Mouse (Mus musculus) kidney, embryonic 14.5 days (tissue): ENCODE results near the gene Cpeb1. TPM values are rescaled to one million over a fixed set of nuclear protein-coding genes. Genes with fewer than 3 reads are reported as not detected.

ENCODE experiments used
- ATAC-seq: fragments of 200-750 bp; cut with Nextera tagmentation; 2 replicates; pipeline ENCODE4 v1.8.0; 2017; ENCODE audit warnings: moderate number of reproducible peaks, mild to moderate bottlenecking, moderate TSS enrichment, moderate library complexity; ENCODE audit not compliant: low FRiP score, low TSS enrichment
- H3K27ac ChIP-seq: fragments of 300-500 bp; sonication (generic); 2 replicates; pipeline ENCODE4 v1.5.1; 2014; ENCODE audit warnings: low read depth, mild to moderate bottlenecking, low read length, moderate library complexity, mixed read lengths
- H3K27me3 ChIP-seq: fragments of 300-500 bp; sonication (generic); 2 replicates; pipeline ENCODE4 v1.6.1; 2014; ENCODE audit warnings: mild to moderate bottlenecking, low read length; ENCODE audit not compliant: control insufficient read depth, insufficient read depth
- H3K36me3 ChIP-seq: fragments of 300-500 bp; sonication (generic); 2 replicates; pipeline ENCODE4 v1.6.1; 2014; ENCODE audit warnings: low read length, mixed read lengths; ENCODE audit not compliant: control insufficient read depth, insufficient read depth
- H3K4me1 ChIP-seq: fragments of 300-500 bp; sonication (generic); 2 replicates; pipeline ENCODE4 v1.6.1; 2014; ENCODE audit warnings: low read length, mixed read lengths; ENCODE audit not compliant: control insufficient read depth, insufficient read depth
- H3K4me2 ChIP-seq: fragments of 300-500 bp; sonication (generic); replicated peaks from 2 replicates; pipeline ENCODE4 v1.6.1; 2014; ENCODE audit warnings: low read depth, mild to moderate bottlenecking, low read length
- H3K4me3 ChIP-seq: fragments of 300-500 bp; sonication (generic); 2 replicates; pipeline ENCODE4 v1.5.1; 2014; ENCODE audit warnings: mild to moderate bottlenecking, low read length
- H3K9ac ChIP-seq: fragments of 300-500 bp; sonication (generic); 2 replicates; pipeline ENCODE4 v1.6.1; 2014; ENCODE audit warnings: low read depth, mild to moderate bottlenecking, low read length, moderate library complexity
- H3K9me3 ChIP-seq: fragments of 300-500 bp; sonication (generic); 2 replicates; pipeline ENCODE4 v1.6.1; 2016; ENCODE audit warnings: low read length; ENCODE audit not compliant: control insufficient read depth
- WGBS: fragments of 180-500 bp; shearing (Covaris S2); extraction: QIAGEN DNeasy Blood & Tissue Kit; methylation state at CpG from one replicate; pipeline ENCODE4 v1.1.7; 2014; 5-methylcytosine and 5-hydroxymethylcytosine counted together
- polyA plus RNA-seq: library from polyadenylated mRNA; unstranded; fragments of >200 nt; fragmentation: Nextera tagmentation; extraction: Ambion mirVana; gene quantifications from 2 replicates; pipeline ENCODE4 v1.2.1, GENCODE M21; 2014

Gene Cpeb1
- polyA plus RNA-seq, 1 experiment from 2014 or later = 1.6 TPM

DNA sequence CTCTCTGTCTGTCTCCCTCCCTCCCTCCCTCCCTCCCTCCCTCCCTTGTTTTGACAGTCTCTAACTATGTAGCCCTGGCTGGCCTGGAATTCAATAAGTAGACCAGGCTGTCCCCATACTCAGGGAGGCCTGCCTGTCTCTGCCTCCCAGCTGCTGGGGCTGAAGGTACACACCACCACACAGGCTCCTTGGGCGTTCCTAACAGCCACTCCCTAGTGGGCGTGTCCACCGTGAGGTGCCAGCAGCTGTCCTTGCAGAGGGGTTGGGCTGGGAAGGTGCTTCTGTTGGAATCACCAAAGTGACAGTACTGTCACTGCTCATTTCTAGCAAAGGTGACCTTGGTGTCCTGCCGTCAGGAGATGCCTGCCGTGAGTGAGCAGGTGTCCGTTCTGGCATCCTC lies 128.4 kb downstream of the Cpeb1 start:
- H3K4me3 ChIP-seq = no peak overlapping the region
- no peak overlapping the region for H3K4me2 ChIP-seq
- H3K27ac ChIP-seq = no peak overlapping the region
- H3K9ac ChIP-seq = no peak overlapping the region
- H3K4me1 ChIP-seq = no peaks in the 10 kb centered on the region
- peaks cover 5% of the 10 kb centered on the region; the same call in 1 of the 2 replicates for H3K36me3 ChIP-seq
- ATAC-seq = no peak
- no peaks in the 10 kb centered on the region for H3K9me3 ChIP-seq
- no peaks in the 10 kb centered on the region for H3K27me3 ChIP-seq
- WGBS = 82% methylated on average over 6 of the region's 6 CpGs

DNA sequence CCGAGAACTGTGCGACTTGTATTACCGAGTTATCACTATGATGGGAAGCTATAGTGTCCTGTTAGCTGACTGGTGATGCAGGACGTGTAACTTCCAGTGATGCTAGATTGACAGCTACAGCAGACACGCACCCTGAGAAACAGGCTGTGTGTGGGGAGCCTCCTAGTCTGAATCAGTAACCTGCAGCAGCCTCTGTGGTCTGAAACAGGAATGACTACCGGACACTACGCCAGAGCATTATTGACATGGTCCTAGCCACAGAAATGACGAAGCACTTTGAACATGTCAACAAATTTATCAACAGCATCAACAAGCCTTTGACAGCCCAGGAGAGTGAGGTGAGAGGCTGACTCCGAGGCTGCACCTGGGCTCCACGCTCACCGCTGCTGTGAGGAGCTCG lies 129.2 kb downstream of the Cpeb1 start:
- Histone ChIP-seq H3K27me3 (no peaks in the 10 kb centered on the region), H3K36me3 (0 out of 2 replicates have a peak, but pooled peaks cover 5% of the 10 kb centered on the region), H3K4me1 (no peaks in the 10 kb centered on the region), H3K4me3 (no peak overlapping the region), H3K9ac (no peak overlapping the region), H3K4me2 (no peak overlapping the region), H3K9me3 (no peaks in the 10 kb centered on the region), H3K27ac (no peak overlapping the region)
- ATAC-seq = no peak
- 86% methylated on average over 12 of the region's 12 CpGs for WGBS

DNA sequence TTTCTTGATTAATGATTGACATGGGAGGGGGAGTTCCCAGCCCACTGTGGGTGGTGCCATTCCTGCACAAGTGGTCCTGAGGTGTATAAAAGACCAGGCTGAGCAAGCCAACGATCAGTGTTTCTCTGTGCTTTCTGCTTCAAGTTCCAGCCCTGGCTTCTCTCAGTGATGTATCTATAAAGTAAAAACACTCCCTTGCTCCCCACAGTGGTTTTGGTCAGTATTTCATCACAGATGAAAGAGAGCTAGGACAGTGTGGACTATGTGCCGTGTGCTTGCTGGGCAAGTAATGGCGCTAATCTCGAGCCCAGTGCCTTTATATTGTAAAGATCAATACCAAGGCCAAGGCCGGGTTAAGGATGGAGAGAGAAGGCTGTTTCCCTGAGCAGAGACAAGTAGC lies 133.5 kb downstream of the Cpeb1 start:
- H3K4me1 ChIP-seq = no peaks in the 10 kb centered on the region
- no peak overlapping the region for H3K4me2 ChIP-seq
- peak; percentile 15; the same call in 1 of the 2 replicates for ATAC-seq
- H3K9ac ChIP-seq = no peak overlapping the region
- H3K27me3 ChIP-seq = no peaks in the 10 kb centered on the region
- 82% methylated on average over 5 of the region's 5 CpGs for WGBS
- no peak overlapping the region for H3K4me3 ChIP-seq
- no peak overlapping the region for H3K27ac ChIP-seq
- H3K9me3 ChIP-seq = no peaks in the 10 kb centered on the region
- no peaks in the 10 kb centered on the region for H3K36me3 ChIP-seq

GRCm38 (mm10) chr7:81319749-81320148 lies 135.5 kb downstream of the Cpeb1 start:
- Histone ChIP-seq H3K27ac (no peak overlapping the region), H3K36me3 (no peaks in the 10 kb centered on the region), H3K9me3 (no peaks in the 10 kb centered on the region), H3K9ac (no peak overlapping the region), H3K4me3 (no peak overlapping the region), H3K4me1 (no peaks in the 10 kb centered on the region), H3K4me2 (no peak overlapping the region), H3K27me3 (no peaks in the 10 kb centered on the region)
- WGBS = 53% methylated on average over 6 of the region's 6 CpGs
- ATAC-seq = no peak

- Histone ChIP-seq H3K36me3 (no peaks in the 10 kb centered on the region), H3K27ac (no peak overlapping the region)
- WGBS = 60% methylated on average over 8 of the region's 8 CpGs
Observed at GRCm38 (mm10) chr7:81315583-81315982, 139.7 kb downstream of the Cpeb1 start.

DNA sequence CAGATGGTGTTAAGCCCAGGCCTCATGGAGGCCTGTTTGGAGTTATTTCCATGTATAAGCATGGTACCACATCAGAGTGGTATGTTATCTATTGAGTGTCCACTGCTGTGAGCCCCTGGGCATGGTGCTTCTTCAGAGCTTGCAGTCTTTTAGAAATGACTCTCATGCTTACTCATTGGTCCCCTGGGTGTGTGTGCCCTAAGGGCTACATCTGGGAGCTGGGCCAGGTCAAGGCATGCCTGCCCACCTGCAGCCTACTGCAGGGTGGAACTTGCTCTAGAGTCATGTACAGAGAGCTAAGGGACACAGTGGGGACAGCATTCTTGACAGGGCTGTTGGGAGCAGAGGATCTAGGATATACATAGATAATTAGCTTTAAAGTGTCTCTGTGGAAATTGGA lies 143.7 kb downstream of the Cpeb1 start:
- ATAC-seq = no peak
- Histone ChIP-seq H3K4me3 (no peak overlapping the region), H3K4me1 (no peaks in the 10 kb centered on the region), H3K4me2 (no peak overlapping the region), H3K36me3 (no peaks in the 10 kb centered on the region), H3K27me3 (no peaks in the 10 kb centered on the region), H3K9ac (no peak overlapping the region), H3K9me3 (no peaks in the 10 kb centered on the region), H3K27ac (no peak overlapping the region)

More at GRCm38 (mm10) chr7:81315583-81315982, 139.7 kb downstream of the Cpeb1 start:
- no peak overlapping the region for H3K4me3 ChIP-seq
- H3K4me2 ChIP-seq = no peak overlapping the region
- no peaks in the 10 kb centered on the region for H3K27me3 ChIP-seq
- H3K4me1 ChIP-seq = no peaks in the 10 kb centered on the region
- no peaks in the 10 kb centered on the region for H3K9me3 ChIP-seq
- no peak overlapping the region for H3K9ac ChIP-seq
- no peak for ATAC-seq

DNA sequence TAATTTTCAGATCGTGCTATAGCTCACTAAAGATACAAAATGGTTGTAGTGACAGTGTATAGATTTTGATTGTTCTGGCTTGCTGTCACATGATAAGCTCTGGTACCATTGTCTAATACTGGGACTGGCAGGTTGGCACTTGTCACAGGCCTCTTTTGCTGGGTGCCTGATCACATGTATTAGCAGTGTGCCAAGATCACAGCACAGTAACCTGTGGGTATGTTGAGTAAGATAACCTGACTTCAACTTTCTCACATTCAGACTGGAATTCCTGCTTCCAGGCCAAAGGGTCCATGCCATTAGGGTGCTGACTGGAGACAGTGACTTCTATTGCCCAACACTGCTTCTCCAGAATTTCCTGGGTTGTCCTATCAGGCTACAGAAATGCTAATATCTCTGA lies 144.1 kb downstream of the Cpeb1 start:
- no peak for ATAC-seq
- no peaks in the 10 kb centered on the region for H3K36me3 ChIP-seq
- WGBS = 92% methylated on average over 1 of the region's 1 CpGs
- H3K4me1 ChIP-seq = no peaks in the 10 kb centered on the region
- no peak overlapping the region for H3K27ac ChIP-seq
- H3K27me3 ChIP-seq = no peaks in the 10 kb centered on the region
- H3K9me3 ChIP-seq = no peaks in the 10 kb centered on the region
- no peak overlapping the region for H3K4me3 ChIP-seq
- H3K4me2 ChIP-seq = no peak overlapping the region
- H3K9ac ChIP-seq = no peak overlapping the region

- no peak overlapping the region for H3K4me3 ChIP-seq
- no peak overlapping the region for H3K27ac ChIP-seq
- H3K4me1 ChIP-seq = no peaks in the 10 kb centered on the region
- H3K36me3 ChIP-seq = no peaks in the 10 kb centered on the region
- H3K9me3 ChIP-seq = no peaks in the 10 kb centered on the region
- H3K9ac ChIP-seq = no peak overlapping the region
- WGBS = 86% methylated on average over 6 of the region's 6 CpGs
- ATAC-seq = no peak
- H3K4me2 ChIP-seq = no peak overlapping the region
- no peaks in the 10 kb centered on the region for H3K27me3 ChIP-seq
Observed at GRCm38 (mm10) chr7:81309247-81309646, 146.0 kb downstream of the Cpeb1 start.

GRCm38 (mm10) chr7:81307735-81308134 lies 147.5 kb downstream of the Cpeb1 start:
- H3K27ac ChIP-seq = no peak overlapping the region
- WGBS = 67% methylated on average over 8 of the region's 8 CpGs
- H3K27me3 ChIP-seq = no peaks in the 10 kb centered on the region
- no peak overlapping the region for H3K9ac ChIP-seq
- no peak for ATAC-seq
- no peak overlapping the region for H3K4me3 ChIP-seq
- no peaks in the 10 kb centered on the region for H3K4me1 ChIP-seq
- no peak overlapping the region for H3K4me2 ChIP-seq
- H3K36me3 ChIP-seq = no peaks in the 10 kb centered on the region
- H3K9me3 ChIP-seq = no peaks in the 10 kb centered on the region

GRCm38 (mm10) chr7:81304675-81305074 lies 150.6 kb downstream of the Cpeb1 start:
- H3K4me3 ChIP-seq = no peak overlapping the region
- H3K4me1 ChIP-seq = no peaks in the 10 kb centered on the region
- H3K4me2 ChIP-seq = no peak overlapping the region
- no peak overlapping the region for H3K9ac ChIP-seq
- H3K36me3 ChIP-seq = no peaks in the 10 kb centered on the region
- no peaks in the 10 kb centered on the region for H3K27me3 ChIP-seq
- no peak for ATAC-seq
- H3K27ac ChIP-seq = no peak overlapping the region
- 86% methylated on average over 5 of the region's 5 CpGs for WGBS
- no peaks in the 10 kb centered on the region for H3K9me3 ChIP-seq
